Mouse (Mus musculus): ENCODE measurements at regions not wholly inside any gene's neighbourhood (a gene's known extent, or its start where the extent isn't known, plus 50 kb on each side); places are given as distances from the start of the nearest gene placed in this dataset.
A peak's percentile ranks its signal among the peaks of the same experiment; 100 is the strongest.
"Not testable (repeated sequence)": the region's sequence is repeated elsewhere in the genome, so short reads cannot be mapped to it uniquely, and the experiment has no call there.

- not testable (repeated sequence) for H3K9me3 ChIP-seq; H3K27me3 ChIP-seq (replicated peaks); H3K4me2 ChIP-seq (replicated peaks); H3K27ac ChIP-seq; ATAC-seq; H3K4me3 ChIP-seq (replicated peaks); H3K4me1 ChIP-seq (replicated peaks); H3K9ac ChIP-seq; H3K36me3 ChIP-seq
- 92% methylated on average over 5 of the region's 5 CpGs for WGBS
Measured at GRCm38 (mm10) chr16:3334355-3334754, 256.5 kb upstream of the Olfr161 start.

DNA sequence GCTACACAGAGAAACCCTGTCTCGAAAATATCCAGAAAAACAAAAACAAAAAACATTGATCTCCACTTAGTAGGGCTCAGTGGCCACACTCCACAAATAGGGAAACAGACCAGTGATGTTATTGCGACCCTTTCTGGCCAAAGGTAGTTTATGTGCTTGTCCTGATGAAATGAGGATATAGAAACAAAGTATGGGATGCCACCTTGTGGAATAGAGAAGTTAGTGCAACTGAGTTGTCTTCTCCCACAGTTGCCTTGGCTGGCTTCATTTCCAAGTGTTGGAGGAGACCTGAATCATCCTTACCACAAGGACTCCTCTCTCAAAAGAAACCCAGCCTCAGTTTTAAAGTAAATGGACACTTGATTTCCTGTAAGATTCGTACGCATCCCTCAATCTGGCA is 247.5 kb upstream of the Olfr161 start:
- 33% methylated on average over 4 of the region's 4 CpGs for WGBS
- ATAC-seq; H3K4me2 ChIP-seq (replicated peaks); H3K4me3 ChIP-seq (replicated peaks); H3K36me3 ChIP-seq; H3K27me3 ChIP-seq (replicated peaks); H3K9me3 ChIP-seq; H3K27ac ChIP-seq; H3K9ac ChIP-seq; H3K4me1 ChIP-seq (replicated peaks): not testable (repeated sequence)

- WGBS = no CpG with 5 or more reads among the region's 1 CpGs
- not testable (repeated sequence) for H3K9ac ChIP-seq; H3K4me3 ChIP-seq (replicated peaks); H3K27ac ChIP-seq; H3K4me1 ChIP-seq (replicated peaks); H3K36me3 ChIP-seq; ATAC-seq; H3K27me3 ChIP-seq (replicated peaks); H3K4me2 ChIP-seq (replicated peaks); H3K9me3 ChIP-seq
Measured at GRCm38 (mm10) chr16:3344725-3345380, 246.0 kb upstream of the Olfr161 start.

- H3K4me1 ChIP-seq (replicated peaks); H3K9ac ChIP-seq; H3K4me2 ChIP-seq (replicated peaks); H3K27ac ChIP-seq; H3K4me3 ChIP-seq (replicated peaks); H3K36me3 ChIP-seq; H3K27me3 ChIP-seq (replicated peaks); ATAC-seq; H3K9me3 ChIP-seq: not testable (repeated sequence)
- WGBS = 80% methylated on average over 1 of the region's 4 CpGs
Measured at GRCm38 (mm10) chr16:3349382-3349781, 241.5 kb upstream of the Olfr161 start.

DNA sequence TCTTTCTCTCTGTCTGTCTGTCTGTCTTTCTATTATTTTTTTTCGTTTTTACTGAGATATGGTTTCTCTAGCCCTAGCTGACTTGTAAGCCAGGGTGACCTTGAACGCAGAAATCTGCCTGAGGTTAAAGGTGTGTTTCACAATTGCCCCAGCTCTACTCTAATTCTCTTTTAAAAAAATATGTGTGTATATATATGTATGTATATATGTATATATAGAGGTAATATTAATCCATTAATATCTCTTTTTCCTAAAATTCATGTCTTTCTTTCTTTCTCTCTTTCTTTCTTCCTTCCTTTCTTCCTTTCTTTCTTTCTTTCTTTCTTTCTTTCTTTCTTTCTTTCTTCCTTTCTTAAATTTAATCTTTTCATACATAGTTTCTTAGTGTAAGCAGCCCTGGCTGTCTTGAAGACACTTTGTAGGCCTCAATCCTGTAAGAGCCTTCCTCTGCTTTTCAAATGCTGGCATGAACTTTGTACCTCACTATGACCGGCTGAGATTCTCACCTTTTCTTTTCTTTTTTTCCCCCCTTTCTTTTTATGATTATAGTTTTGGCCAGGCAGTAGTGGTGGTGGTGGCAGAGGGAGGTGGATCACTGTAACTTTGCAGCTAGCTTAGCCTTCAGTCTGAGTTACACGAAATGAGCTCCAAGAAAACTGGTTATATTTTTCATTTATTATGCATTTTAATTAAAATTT is 240.8 kb upstream of the Olfr161 start:
- H3K4me3 ChIP-seq (replicated peaks); H3K4me2 ChIP-seq (replicated peaks); H3K27me3 ChIP-seq (replicated peaks); H3K9ac ChIP-seq; H3K9me3 ChIP-seq; H3K36me3 ChIP-seq; H3K27ac ChIP-seq; H3K4me1 ChIP-seq (replicated peaks): not testable (repeated sequence)
- WGBS = 44% methylated on average over 3 of the region's 4 CpGs
- ATAC-seq = peak; percentile 26; the same call in 1 of the 2 replicates

DNA sequence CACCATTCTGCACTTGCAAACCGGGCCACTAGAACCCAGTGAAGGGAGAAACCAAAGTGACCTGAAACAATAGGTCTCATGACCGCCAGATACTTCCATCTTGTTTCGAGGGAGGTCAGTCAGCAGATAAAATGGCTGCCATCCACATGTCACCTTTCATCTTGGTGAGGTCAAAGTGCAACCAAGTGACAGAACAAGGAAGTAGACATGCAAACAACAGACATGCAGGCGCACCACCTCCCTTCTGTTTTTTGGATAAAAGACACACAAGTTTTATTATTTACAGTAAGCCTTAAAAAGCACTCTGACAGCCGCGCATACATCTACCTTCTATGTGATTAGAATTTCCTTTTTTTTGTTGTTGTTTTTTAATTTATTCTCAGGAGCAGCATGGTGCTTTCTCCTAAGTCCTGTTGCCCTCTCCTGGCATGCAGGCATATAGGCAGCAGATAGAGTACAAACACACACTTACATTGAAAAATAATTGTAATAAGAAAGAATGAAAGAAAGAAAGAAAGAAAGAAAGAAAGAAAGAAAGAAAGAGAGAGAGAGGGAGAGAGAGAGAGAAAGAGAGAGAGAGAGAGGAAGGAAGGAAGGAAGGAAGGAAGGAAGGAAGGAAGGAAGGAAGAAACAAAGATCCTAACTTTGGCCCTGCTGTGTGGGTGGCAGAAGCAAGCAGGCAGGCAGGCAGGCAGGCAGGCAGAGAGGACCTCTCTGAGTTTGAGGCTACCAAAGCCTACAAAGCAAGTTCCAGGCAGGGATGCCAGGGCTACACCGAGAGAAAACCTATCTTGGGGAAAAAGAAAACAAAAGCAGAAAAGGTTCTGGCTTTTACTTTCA is 240.0 kb upstream of the Olfr161 start:
- not testable (repeated sequence) for H3K4me1 ChIP-seq (replicated peaks); H3K36me3 ChIP-seq; H3K27me3 ChIP-seq (replicated peaks); H3K9ac ChIP-seq; H3K4me3 ChIP-seq (replicated peaks); H3K27ac ChIP-seq; H3K4me2 ChIP-seq (replicated peaks); H3K9me3 ChIP-seq
- WGBS = 74% methylated on average over 7 of the region's 7 CpGs
- ATAC-seq = peak; percentile 95

GRCm38 (mm10) chr16:3351508-3352046 is 239.3 kb upstream of the Olfr161 start:
- not testable (repeated sequence) for H3K9me3 ChIP-seq; H3K9ac ChIP-seq; H3K27me3 ChIP-seq (replicated peaks); H3K36me3 ChIP-seq; H3K4me2 ChIP-seq (replicated peaks); H3K4me3 ChIP-seq (replicated peaks); H3K27ac ChIP-seq; H3K4me1 ChIP-seq (replicated peaks)
- peak; percentile 91 for ATAC-seq
- WGBS = 78% methylated on average over 3 of the region's 3 CpGs
